Mouse (Mus musculus): ENCODE measurements at regions not wholly inside any gene's neighbourhood (a gene's known extent, or its start where the extent isn't known, plus 50 kb on each side); places are given as distances from the start of the nearest gene placed in this dataset.

DNA sequence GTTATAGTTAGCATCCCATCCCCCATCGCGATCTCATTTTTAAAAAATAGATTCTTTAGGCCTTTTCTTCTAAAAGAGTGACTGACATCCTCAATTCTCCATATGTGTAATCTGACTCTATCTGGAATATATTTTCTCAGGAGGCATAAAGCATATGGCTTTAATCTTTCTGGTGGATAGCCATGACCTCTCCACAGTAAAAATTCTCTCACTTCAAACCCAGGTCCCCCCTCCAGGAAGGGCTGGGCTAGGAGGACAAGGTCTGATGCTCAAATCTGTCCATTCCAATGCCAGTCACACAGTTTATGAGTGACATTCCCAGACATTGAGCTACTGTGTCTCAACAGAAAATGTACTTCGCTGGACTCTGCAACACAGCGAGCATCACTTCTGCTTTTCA lies 226.8 kb upstream of the Kdm8 start:
- Histone ChIP-seq H3K9me3 (replicated peaks; ENCODE audit: insufficient read depth, low read length) (no peaks in the 10 kb centered on the region), H3K36me3 (ENCODE audit: control insufficient read depth in 1 of 2, insufficient read depth in 2 of 2, low read length in 2 of 2) (no peaks in the 10 kb centered on the region), H3K27ac (ENCODE audit: control insufficient read depth, low read depth, low read length) (no peak overlapping the region), H3K4me1 (ENCODE audit: control insufficient read depth in 1 of 2, insufficient read depth in 2 of 2, low read length in 2 of 2) (no peaks in the 10 kb centered on the region), H3K9ac (ENCODE audit: control insufficient read depth, low read depth, low read length, poor library complexity, severe bottlenecking) (no peak overlapping the region), H3K4me3 (ENCODE audit: control insufficient read depth in 1 of 2, insufficient read depth in 1 of 2, low read depth in 2 of 2, low read length in 2 of 2) (no peak overlapping the region), H3K79me2 (ENCODE audit: control insufficient read depth, insufficient read depth, low read length, poor library complexity) (no peaks in the 10 kb centered on the region), H3K27me3 (ENCODE audit: control insufficient read depth in 1 of 2, insufficient read depth in 2 of 2, low read length in 2 of 2) (no peaks in the 10 kb centered on the region)
- no peak for TF ChIP-seq NELFE (IDR thresholded peaks at IDR 0.05; ENCODE audit: low read depth, low read length)
- no peak for TF ChIP-seq POLR2A (IDR thresholded peaks at IDR 0.05; ENCODE audit: control insufficient read depth in 1 of 2, insufficient read depth in 1 of 2, low read depth in 1 of 2, low read length in 2 of 2, poor library complexity in 1 of 2)
- no peak for TF ChIP-seq CTCF (IDR thresholded peaks at IDR 0.05 in 2 of 3, conservative IDR thresholded peaks at IDR 0.05 in 1 of 3; ENCODE audit: control insufficient read depth in 1 of 3, insufficient read depth in 1 of 3, low read depth in 2 of 3, low read length in 3 of 3, poor library complexity in 1 of 3, severe bottlenecking in 1 of 3)
- TF ChIP-seq RAD21 (IDR thresholded peaks at IDR 0.05; ENCODE audit: low read depth, low read length) = no peak
- no peak for TF ChIP-seq BHLHE40 (IDR thresholded peaks at IDR 0.05; ENCODE audit: borderline replicate concordance, low read depth, low read length)
- no peak for TF ChIP-seq ETS1 (IDR thresholded peaks at IDR 0.05; ENCODE audit: low read depth, low read length)
- DNase-seq (ENCODE audit: low read depth, low spot score) = no peak

GRCm38 (mm10) chr7:125222684-125223083 lies 221.8 kb upstream of the Kdm8 start:
- Histone ChIP-seq H3K27ac (ENCODE audit: control insufficient read depth, low read depth, low read length) (no peak overlapping the region), H3K4me1 (ENCODE audit: control insufficient read depth in 1 of 2, insufficient read depth in 2 of 2, low read length in 2 of 2) (no peaks in the 10 kb centered on the region), H3K27me3 (ENCODE audit: control insufficient read depth in 1 of 2, insufficient read depth in 2 of 2, low read length in 2 of 2) (no peaks in the 10 kb centered on the region), H3K79me2 (ENCODE audit: control insufficient read depth, insufficient read depth, low read length, poor library complexity) (no peaks in the 10 kb centered on the region), H3K9me3 (replicated peaks; ENCODE audit: insufficient read depth, low read length) (no peaks in the 10 kb centered on the region), H3K36me3 (ENCODE audit: control insufficient read depth in 1 of 2, insufficient read depth in 2 of 2, low read length in 2 of 2) (no peaks in the 10 kb centered on the region), H3K9ac (ENCODE audit: control insufficient read depth, low read depth, low read length, poor library complexity, severe bottlenecking) (no peak overlapping the region), H3K4me3 (ENCODE audit: control insufficient read depth in 1 of 2, insufficient read depth in 1 of 2, low read depth in 2 of 2, low read length in 2 of 2) (no peak overlapping the region)
- no peak for DNase-seq (ENCODE audit: low read depth, low spot score)
- TF ChIP-seq GATA1 (IDR thresholded peaks at IDR 0.05; ENCODE audit: low read depth, low read length) (no peak), POLR2A (IDR thresholded peaks at IDR 0.05; ENCODE audit: control insufficient read depth in 1 of 2, insufficient read depth in 1 of 2, low read depth in 1 of 2, low read length in 2 of 2, poor library complexity in 1 of 2) (no peak), POLR2AphosphoS5 (IDR thresholded peaks at IDR 0.05; ENCODE audit: borderline replicate concordance, low read depth, low read length) (no peak), JUND (IDR thresholded peaks at IDR 0.05; ENCODE audit: low read depth, low read length) (no peak), MAX (IDR thresholded peaks at IDR 0.05; ENCODE audit: low read length) (no peak), ZKSCAN1 (IDR thresholded peaks at IDR 0.05; ENCODE audit: low read depth, low read length) (no peak), NRF1 (IDR thresholded peaks at IDR 0.05; ENCODE audit: insufficient read depth, low read depth, low read length, poor library complexity, severe bottlenecking) (no peak)

DNA sequence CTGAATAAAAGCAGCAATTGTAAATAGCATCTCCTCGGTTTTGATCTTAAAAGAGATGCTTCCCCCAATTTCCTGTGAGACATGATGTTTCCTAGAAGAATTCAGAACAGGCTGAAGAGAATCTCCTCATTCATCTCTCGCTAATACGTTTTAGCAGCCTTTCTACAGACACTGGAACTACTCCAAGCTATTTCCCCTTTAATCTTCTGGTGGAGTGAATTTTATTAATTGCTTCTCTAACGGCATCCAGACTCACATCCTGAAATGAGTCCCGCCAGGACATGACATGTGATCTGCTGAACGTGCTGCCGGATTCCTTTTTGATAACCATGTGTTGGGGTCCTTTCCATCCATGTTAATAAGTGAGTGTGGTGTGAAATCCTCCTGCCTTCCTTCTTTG lies 209.6 kb upstream of the Kdm8 start:
- Histone ChIP-seq H3K4me3 (ENCODE audit: control insufficient read depth in 1 of 2, insufficient read depth in 1 of 2, low read depth in 2 of 2, low read length in 2 of 2) (no peak overlapping the region), H3K9me3 (replicated peaks; ENCODE audit: insufficient read depth, low read length) (no peaks in the 10 kb centered on the region), H3K4me1 (ENCODE audit: control insufficient read depth in 1 of 2, insufficient read depth in 2 of 2, low read length in 2 of 2) (no peaks in the 10 kb centered on the region), H3K27ac (ENCODE audit: control insufficient read depth, low read depth, low read length) (no peak overlapping the region), H3K79me2 (ENCODE audit: control insufficient read depth, insufficient read depth, low read length, poor library complexity) (no peaks in the 10 kb centered on the region), H3K9ac (ENCODE audit: control insufficient read depth, low read depth, low read length, poor library complexity, severe bottlenecking) (no peak overlapping the region), H3K36me3 (ENCODE audit: control insufficient read depth in 1 of 2, insufficient read depth in 2 of 2, low read length in 2 of 2) (no peaks in the 10 kb centered on the region), H3K27me3 (ENCODE audit: control insufficient read depth in 1 of 2, insufficient read depth in 2 of 2, low read length in 2 of 2) (no peaks in the 10 kb centered on the region)
- no peak for DNase-seq (ENCODE audit: low read depth, low spot score)
- no peak for TF ChIP-seq MAFK (IDR thresholded peaks at IDR 0.05; ENCODE audit: borderline replicate concordance, low read depth, low read length)
- TF ChIP-seq BHLHE40 (IDR thresholded peaks at IDR 0.05; ENCODE audit: borderline replicate concordance, low read depth, low read length) = no peak
- no peak for TF ChIP-seq ELF1 (IDR thresholded peaks at IDR 0.05; ENCODE audit: low read depth, low read length)
- no peak for TF ChIP-seq RCOR1 (IDR thresholded peaks at IDR 0.05; ENCODE audit: low read depth, low read length)
- no peak for TF ChIP-seq KAT2A (conservative IDR thresholded peaks at IDR 0.05; ENCODE audit: low read depth, low read length)
- TF ChIP-seq POLR2AphosphoS2 (IDR thresholded peaks at IDR 0.05; ENCODE audit: low read length) = no peak
- TF ChIP-seq ZNF384 (IDR thresholded peaks at IDR 0.05; ENCODE audit: low read depth, low read length) = no peak
- TF ChIP-seq E2F4 (IDR thresholded peaks at IDR 0.05; ENCODE audit: borderline replicate concordance, low read depth, low read length) = no peak
- no peak for TF ChIP-seq RAD21 (IDR thresholded peaks at IDR 0.05; ENCODE audit: low read depth, low read length)
- no peak for TF ChIP-seq ZC3H11A (IDR thresholded peaks at IDR 0.05; ENCODE audit: low read depth, low read length)
- no peak for TF ChIP-seq POLR2AphosphoS5 (IDR thresholded peaks at IDR 0.05; ENCODE audit: borderline replicate concordance, low read depth, low read length)
- TF ChIP-seq SIN3A (IDR thresholded peaks at IDR 0.05; ENCODE audit: low read length) = no peak
- no peak for TF ChIP-seq CHD1 (IDR thresholded peaks at IDR 0.05; ENCODE audit: low read depth, low read length)
- no peak for TF ChIP-seq EP300 (IDR thresholded peaks at IDR 0.05; ENCODE audit: low read depth in 1 of 2, low read length in 2 of 2)
- TF ChIP-seq NRF1 (IDR thresholded peaks at IDR 0.05; ENCODE audit: insufficient read depth, low read depth, low read length, poor library complexity, severe bottlenecking) = no peak
- TF ChIP-seq TBP (IDR thresholded peaks at IDR 0.05; ENCODE audit: low read depth, low read length) = no peak
- no peak for TF ChIP-seq MAX (IDR thresholded peaks at IDR 0.05; ENCODE audit: low read length)
- TF ChIP-seq HCFC1 (IDR thresholded peaks at IDR 0.05; ENCODE audit: low read depth, low read length) = no peak
- no peak for TF ChIP-seq MXI1 (IDR thresholded peaks at IDR 0.05; ENCODE audit: low read depth, low read length)
- no peak for TF ChIP-seq CTCF (IDR thresholded peaks at IDR 0.05 in 2 of 3, conservative IDR thresholded peaks at IDR 0.05 in 1 of 3; ENCODE audit: control insufficient read depth in 1 of 3, insufficient read depth in 1 of 3, low read depth in 2 of 3, low read length in 3 of 3, poor library complexity in 1 of 3, severe bottlenecking in 1 of 3)

Measured in MEL (cell line).